Mouse (Mus musculus): ENCODE results near the gene Prkag2.

Gene Prkag2

DNA sequence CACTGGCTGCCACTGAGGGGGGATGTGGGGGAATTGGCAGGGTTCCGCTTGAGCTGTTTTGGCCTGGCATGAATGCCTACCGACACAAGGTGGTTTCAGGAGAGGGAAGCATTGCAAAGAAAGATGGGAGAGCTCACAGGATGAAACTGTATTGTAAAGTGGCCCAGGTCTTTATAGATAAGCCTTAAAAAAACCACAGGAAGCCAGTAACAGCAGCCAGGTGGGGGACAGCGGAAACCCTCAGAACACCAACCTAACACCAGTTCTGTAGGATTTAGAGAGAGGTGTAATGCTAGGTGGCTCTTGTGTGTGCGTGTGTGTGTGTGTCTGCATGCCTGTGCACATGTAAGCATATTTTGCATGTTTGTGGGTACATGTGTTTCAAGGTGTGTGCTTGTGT lies 101.1 kb downstream of the Prkag2 start:
- no peak for TF ChIP-seq GATA4 (IDR thresholded peaks at IDR 0.05; ENCODE audit: insufficient replicate concordance, low read length)

- TF ChIP-seq GATA4 (IDR thresholded peaks at IDR 0.05; ENCODE audit: insufficient replicate concordance, low read length), result no peak
Measured at GRCm38 (mm10) chr5:24995576-24996100, 104.8 kb downstream of the Prkag2 start.

DNA sequence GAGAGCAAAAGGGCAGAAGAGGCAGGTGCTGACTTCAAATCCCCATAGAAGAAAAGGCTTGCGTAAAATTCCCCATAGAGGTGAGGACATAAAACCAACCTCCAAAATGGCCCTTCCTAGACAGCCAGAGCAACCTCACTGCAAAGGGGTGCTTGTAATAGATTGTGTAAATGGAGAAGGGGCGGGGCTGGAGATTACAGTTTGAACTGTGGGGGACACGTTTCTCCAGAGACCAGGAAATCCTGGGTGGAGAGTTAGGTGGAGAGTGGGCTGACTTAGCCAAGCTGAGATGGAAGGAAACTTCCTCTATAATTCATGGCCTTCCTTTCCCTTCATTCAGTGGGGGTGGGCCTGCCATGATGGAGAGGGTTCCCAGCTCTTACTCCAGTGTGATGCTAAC lies 107.3 kb downstream of the Prkag2 start:
- TF ChIP-seq GATA4 (IDR thresholded peaks at IDR 0.05; ENCODE audit: insufficient replicate concordance, low read length), result no peak

- TF ChIP-seq GATA4 (IDR thresholded peaks at IDR 0.05; ENCODE audit: insufficient replicate concordance, low read length), result no peak
Measured at GRCm38 (mm10) chr5:24991575-24991974, 108.9 kb downstream of the Prkag2 start.

DNA sequence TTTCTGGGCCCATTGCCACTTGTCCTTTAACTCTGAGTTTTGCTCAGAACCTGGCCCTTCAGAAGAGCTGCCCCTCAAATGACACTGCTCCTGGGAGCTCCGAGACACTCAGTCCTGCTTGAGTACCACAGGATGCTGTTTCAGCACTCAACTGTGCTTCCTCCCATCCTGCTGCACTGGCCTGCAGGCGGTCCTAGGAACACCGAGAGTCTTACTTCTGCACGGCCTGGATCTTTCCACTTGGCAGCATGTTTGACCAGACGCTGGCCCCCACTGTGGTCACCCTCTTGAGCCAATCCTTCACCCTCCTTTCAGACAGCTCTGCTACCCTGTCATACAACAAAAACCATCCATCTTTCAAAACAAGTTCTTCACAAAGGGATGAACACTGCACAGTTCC lies 110.0 kb downstream of the Prkag2 start:
- TF ChIP-seq GATA4 (IDR thresholded peaks at IDR 0.05; ENCODE audit: insufficient replicate concordance, low read length), result no peak

DNA sequence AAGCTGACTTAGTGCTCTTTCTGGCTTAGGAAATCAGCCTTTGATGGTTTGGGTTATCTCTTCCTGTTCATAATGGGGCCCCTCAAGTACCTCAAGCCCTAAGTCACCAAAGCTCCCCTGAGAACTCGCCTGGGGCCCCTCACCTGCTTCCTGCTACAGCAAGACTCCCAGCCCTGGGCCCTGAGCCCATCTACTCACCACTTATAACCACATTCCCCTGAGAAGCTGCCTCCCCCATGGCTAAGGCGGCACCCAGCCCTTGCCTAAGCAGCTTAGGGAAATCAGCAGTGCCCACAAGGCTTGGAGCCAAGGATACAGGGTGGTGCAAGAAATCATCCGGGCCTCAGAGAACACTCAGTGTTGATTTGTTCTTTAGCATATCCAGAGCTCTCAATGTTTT lies 110.8 kb downstream of the Prkag2 start:
- TF ChIP-seq GATA4 (IDR thresholded peaks at IDR 0.05; ENCODE audit: insufficient replicate concordance, low read length), result no peak

DNA sequence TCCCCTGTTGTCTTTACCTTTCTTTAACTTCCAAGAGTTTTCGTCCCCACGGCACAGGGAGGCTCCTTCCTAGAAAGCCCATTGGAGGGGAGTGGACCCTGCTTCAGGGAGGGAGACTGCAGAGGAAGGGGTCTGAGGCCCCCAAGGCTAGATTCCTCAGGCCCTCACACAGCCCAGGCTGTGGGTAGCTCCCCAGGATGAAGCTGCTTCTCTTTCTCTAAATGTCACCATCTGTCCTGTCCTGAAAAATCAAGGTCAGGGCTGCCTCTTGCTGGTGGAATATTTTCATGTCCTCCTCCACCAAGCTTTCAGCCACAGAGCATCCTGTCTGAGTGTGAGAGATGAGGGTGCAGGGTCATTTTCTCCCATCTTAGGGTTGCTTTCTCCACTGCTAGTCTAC lies 113.5 kb downstream of the Prkag2 start:
- TF ChIP-seq GATA4 (IDR thresholded peaks at IDR 0.05; ENCODE audit: insufficient replicate concordance, low read length), result no peak

GRCm38 (mm10) chr5:24986204-24986940 lies 114.1 kb downstream of the Prkag2 start:
- TF ChIP-seq GATA4 (IDR thresholded peaks at IDR 0.05; ENCODE audit: insufficient replicate concordance, low read length), result no peak

DNA sequence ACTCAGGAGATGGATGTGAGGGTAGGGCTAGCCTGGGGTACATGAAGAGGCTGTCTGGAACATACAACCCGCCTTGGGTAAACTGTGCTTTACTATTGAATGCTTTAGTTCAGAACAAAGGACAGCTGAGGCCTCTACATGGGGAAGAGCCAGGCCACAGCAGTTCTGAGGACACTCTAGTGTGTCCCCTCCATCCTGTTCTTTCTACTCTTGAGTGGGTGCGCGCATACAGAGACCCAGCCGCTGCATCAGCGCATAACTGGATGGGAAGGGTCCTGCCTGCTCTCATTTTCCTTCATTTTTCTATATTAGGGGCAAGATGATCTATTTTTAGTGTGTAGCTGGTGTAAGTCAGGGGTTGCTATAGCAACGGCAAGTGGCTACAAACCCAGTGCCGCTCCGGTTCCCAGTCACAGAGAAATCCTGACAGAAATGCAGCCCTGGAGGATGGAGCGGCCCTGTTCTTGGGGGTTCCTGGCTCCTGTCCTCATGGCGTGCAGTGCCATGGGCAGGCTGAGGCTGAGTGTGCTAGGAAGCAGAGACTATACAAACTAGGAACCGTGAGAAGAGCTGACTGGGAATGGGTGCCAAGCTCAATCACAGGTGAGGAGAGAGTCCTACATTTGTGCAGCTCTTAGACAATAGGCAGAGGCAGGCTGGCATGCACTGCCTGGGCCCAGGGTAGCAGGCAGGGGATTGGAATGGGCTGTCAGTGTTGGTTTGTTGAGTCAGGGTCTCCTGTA lies 114.8 kb downstream of the Prkag2 start:
- no peak for TF ChIP-seq GATA4 (IDR thresholded peaks at IDR 0.05; ENCODE audit: insufficient replicate concordance, low read length)

DNA sequence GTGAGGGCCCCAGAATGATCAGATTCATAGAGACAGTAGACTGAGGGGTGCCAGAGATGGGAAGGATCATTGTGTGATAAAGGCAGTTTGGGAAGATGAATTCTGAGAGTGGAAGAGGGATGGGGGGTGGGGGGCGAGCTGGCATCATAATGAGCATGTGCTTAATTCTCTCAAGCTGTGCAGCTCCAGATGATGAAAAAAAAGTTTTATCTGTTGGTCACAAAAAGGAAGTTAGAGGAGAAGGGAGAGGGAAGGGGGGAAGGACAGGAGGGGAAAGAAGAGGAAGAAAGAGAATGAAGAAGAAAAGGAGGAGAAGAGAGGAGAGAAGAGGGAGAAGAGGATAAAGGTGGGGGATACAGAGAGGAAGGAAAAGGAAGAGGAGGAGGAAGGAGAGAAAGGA lies 116.3 kb downstream of the Prkag2 start:
- no peak for TF ChIP-seq GATA4 (IDR thresholded peaks at IDR 0.05; ENCODE audit: insufficient replicate concordance, low read length)

- TF ChIP-seq GATA4 (IDR thresholded peaks at IDR 0.05; ENCODE audit: insufficient replicate concordance, low read length), result no peak
Measured at GRCm38 (mm10) chr5:24983539-24983938, 116.9 kb downstream of the Prkag2 start.

DNA sequence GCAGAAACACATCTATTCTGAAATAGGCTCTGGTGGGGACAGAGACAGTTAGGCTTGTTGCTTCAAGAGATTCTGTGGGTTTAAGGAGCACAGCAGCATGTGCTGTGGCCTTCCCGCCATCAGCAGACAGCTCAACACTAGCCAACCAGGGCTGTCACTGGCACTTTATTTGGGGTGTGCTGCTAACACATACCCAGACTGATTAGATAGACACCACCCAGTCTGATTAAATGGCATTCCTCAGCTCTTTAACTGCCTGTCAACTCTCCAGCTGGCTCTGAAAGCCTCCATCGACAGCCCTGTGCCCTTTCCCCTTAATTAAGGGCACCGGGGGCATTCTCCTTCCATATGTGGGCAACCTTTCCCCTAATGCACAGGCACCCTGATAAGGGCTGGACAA lies 118.2 kb downstream of the Prkag2 start:
- no peak for TF ChIP-seq GATA4 (IDR thresholded peaks at IDR 0.05; ENCODE audit: insufficient replicate concordance, low read length)

- no peak for TF ChIP-seq GATA4 (IDR thresholded peaks at IDR 0.05; ENCODE audit: insufficient replicate concordance, low read length)
Measured at GRCm38 (mm10) chr5:24981765-24982164, 118.7 kb downstream of the Prkag2 start.

GRCm38 (mm10) chr5:24979968-24980345 lies 120.5 kb downstream of the Prkag2 start:
- no peak; the same call in 1 of the 2 replicates for TF ChIP-seq GATA4 (IDR thresholded peaks at IDR 0.05; ENCODE audit: insufficient replicate concordance, low read length)

- no peak for TF ChIP-seq GATA4 (IDR thresholded peaks at IDR 0.05; ENCODE audit: insufficient replicate concordance, low read length)
Measured at GRCm38 (mm10) chr5:24979312-24979967, 121.0 kb downstream of the Prkag2 start.

DNA sequence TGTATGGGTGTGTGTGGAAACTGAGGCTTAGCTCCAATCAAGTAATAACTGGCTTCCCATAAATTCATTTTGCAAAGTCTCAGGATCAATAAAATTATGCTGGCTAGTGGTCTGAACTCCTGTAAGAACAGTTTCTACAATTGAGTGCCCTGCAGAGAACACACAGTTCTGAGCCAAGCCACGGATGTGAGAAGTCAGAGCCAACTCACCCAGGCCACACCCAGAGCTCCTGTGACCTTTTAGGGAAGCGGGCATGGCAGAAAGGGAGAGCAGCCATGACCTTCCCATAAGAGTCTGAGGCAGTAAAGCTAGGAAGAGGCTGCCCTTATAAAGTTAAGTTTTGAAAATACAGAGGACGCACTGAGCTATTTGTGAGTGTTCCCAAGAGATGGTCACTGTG lies 123.5 kb downstream of the Prkag2 start:
- TF ChIP-seq GATA4 (IDR thresholded peaks at IDR 0.05; ENCODE audit: insufficient replicate concordance, low read length), result no peak
